Mouse (Mus musculus) adrenal gland, postnatal 4 days (tissue): ENCODE data around the gene Gm20388. TPM values are rescaled to one million over a fixed set of nuclear protein-coding genes. Genes with fewer than 3 reads are reported as not detected.
"Not testable (repeated sequence)": the region's sequence is repeated elsewhere in the genome, so short reads cannot be mapped to it uniquely, and the experiment has no call there.

Source experiments
- DNase-seq, 2 experiments: peaks; one replicate each; pipeline ENCODE4 v3.0.0; 2021 to 2022; ENCODE audit warnings: low spot score in 2 of 2, mixed read lengths in 2 of 2
- total RNA-seq, 2 experiments: library from RNA; stranded (reverse); gene quantifications; 2 replicates each; pipeline ENCODE4 v1.2.3; 2021

Gene Gm20388
- total RNA-seq, 2 experiments from 2014 or later = 8.8 TPM; not detected in 1

DNA sequence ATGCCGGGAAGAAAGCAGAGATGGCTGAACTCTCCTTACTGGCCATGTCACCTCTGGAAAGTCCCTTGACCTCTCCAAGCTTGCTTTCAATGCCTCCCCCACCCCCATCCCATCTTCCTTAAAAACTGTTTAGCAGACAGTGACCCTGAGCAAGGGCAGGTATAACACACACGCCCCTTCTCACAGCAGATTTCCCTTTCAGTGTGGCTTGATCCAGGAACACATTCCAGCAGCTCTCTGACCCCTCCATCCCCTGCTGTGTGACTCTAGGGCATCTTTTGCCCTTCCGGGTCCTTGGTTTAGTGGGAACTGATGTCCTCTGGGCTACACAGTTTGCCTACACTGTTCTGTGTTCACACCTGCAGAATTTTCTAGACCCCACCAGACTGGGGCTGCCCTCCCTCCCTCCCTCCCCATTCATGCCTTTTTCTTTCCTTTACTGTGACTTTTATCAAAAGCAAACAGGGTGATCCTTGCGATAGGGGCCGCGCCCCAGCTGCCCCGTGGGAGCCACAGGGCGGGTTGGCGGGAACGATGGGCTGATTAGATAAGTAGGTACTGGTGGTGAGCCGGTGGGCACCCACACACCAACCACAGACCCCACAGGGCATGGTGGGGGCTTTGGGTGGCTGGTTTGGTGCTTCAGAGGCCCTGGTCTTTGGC is 2408.5 kb downstream of the Gm20388 start:
- no peak for DNase-seq

DNA sequence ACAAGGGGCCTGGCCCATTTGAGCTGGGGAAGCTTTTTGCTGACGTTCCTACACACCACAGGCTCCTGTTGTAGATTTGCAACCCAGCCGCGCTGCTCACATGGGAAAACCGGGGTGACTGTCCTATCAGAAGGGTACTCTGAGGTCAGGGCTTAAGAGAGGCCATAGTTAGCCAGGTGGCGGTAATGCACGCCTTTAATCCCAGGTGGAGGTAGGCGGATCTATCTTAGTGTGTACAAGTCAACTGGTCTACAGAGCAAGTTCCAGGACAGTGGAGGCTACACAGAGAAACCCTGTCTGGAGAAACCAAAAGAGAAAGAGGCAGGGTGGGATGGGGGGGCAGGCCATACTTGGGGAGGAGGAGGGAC is 2409.1 kb downstream of the Gm20388 start:
- no peak for DNase-seq

DNA sequence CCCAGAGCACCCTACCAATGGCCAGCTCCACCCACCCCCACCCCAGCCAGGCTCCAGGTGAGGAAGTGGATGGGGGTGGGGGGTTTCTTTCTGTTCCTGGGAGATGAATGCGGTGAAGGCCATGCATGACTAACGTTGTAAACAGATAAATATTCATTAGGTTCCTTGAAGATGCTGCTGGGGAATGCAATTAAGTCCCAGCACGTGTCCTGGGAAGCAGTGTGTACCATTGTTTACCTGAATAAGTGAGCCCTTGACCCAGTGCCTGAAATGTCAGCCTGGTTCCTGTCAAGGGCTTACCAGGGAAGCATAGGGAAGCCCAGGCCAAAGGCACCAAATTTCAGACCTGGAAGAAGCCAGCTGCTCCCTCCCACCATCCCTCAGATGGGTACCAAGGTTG is 2409.9 kb downstream of the Gm20388 start:
- no peak for DNase-seq

DNA sequence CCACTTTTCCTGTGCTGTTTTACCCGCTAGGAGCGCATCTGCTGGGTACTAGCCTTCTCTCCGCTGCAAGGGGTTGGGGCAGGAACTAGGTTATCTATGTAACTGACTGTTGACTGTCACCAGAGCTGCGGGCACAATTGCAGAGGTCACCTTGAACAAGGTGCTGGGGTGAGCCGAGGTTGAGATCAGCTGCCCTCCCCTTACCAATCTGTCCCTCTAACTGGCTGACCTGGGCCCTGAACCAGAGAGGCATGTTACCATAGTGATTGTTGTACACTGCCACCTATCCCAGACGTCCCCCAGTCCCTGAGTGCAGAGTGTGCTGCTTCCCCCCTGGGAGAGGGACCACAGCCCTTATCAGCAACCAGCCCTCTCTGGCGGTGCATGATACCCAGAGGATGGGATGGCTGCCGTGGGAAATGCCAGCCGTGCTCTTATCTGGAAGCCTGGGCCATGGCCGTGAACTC is 2410.8 kb downstream of the Gm20388 start:
- no peak for DNase-seq

DNA sequence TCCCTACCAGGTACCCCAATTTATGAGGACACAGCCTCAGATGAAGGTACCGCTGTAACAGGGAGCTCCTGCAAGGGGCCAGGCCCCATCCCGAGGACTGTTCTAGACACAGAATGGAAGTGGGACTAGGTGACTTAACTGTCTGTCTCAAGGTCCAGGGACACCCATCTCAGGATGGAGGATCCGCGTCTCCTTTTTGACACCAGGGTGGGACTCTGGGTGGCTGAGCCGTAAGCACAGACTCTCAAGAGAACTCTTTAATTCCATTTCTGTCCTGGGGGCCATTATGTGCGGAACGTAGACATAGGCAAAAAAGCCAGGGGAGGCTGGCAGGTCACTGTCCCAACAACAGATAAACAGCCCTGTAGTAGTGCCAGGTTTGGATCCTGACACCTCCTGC is 2411.5 kb downstream of the Gm20388 start:
- no peak for DNase-seq

DNA sequence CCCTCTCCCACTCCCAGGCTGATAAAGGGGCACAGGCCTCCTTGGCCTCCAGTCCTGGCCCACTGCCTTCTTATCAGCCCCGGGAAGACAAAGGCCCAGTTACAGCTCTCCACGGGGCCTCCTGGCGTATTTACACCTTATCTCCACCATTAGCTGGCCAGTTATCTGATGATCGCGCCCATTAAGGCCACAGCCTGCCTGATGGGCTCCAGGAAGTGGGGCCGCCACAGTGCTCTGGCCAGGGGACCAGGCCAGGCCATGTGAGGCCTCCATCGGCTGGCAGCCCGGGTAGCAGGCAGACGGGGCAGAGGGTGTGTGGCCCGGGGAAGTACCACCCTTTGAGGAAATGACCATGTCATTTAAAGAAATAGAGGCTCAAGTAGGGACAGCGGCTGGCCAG is 2412.2 kb downstream of the Gm20388 start:
- no peak for DNase-seq

DNA sequence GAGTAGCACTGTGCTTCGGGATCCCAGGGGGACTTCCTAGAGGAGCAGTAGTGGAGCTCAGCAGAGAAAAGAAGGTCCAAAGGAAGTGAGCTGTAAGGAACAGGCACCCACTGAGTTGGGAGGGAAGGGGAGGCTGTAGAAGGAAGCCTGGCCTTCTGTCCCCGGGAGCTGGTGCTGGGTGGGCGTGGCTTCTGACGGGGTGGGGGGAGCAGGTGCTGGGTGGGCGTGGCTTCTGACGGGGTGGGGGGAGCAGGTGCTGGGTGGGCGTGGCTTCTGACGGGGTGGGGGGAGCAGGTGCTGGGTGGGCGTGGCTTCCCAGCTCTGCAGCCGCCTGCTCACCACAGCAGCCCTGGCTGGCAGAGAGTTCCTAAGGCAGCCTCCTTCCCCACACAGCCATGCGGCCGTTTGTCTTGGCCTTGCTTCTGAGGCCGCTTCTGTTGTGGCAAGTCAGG is 2413.3 kb downstream of the Gm20388 start:
- not testable (repeated sequence) for DNase-seq

DNA sequence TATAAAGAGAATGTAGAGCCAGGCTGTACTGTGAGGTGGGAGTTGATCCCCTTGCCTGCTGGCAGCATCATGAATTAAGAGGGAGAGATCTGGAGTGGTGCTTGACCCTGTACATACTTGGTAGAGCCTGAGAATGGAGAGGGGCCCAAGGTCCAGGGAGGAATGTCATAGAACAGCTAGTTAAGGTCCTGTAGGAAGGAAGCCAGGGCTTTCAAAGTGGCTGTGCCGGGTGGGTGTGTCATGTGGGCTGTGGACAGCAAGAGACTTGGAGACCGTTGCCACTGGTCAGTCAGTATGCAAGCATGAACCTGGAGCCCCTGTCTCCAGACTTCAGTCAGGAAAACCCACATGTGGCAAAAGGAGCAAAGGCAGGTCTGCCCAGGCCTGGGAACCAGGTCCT is 2414.6 kb downstream of the Gm20388 start:
- no peak for DNase-seq

DNA sequence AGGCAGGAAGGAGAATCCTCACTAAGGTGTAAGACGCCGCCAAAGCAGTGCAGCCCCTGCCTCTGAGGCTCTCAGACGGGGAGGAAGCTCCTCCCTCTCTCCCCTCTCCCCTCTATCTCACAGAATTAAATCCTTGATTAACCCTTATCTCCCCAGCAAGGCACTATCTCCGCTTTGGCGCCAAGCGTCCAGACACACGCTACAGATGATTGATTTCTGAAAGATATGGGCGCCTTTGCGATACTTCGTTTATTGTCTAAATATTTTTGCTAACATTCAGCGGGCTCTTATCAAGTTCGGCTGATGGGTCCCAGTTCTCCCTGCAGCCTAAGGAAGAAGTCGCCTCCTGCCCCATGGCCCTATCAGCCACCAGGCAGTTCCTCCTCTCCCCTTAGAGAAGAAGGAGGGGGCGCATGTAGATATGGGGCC is 2415.5 kb downstream of the Gm20388 start:
- DNase-seq = no peak

DNA sequence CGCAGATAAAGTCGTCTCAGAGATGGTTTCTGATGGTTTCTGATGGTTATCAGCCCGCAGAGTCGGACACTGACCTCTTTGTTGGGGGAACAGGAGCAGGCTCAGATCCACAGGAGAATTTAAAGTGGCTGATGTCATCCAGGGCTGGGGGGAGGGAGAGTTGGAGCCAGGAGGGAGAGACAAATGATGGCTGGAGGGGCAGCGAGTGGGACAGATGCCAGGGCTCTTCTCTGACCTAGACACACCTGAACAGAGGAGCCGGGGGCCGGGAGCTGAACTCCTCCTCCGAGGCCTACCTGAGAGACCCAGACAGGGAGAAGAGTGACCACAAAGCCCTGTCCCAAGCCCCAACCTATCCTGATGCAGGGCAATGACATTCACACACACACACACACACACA is 2418.4 kb downstream of the Gm20388 start:
- DNase-seq = no peak

DNA sequence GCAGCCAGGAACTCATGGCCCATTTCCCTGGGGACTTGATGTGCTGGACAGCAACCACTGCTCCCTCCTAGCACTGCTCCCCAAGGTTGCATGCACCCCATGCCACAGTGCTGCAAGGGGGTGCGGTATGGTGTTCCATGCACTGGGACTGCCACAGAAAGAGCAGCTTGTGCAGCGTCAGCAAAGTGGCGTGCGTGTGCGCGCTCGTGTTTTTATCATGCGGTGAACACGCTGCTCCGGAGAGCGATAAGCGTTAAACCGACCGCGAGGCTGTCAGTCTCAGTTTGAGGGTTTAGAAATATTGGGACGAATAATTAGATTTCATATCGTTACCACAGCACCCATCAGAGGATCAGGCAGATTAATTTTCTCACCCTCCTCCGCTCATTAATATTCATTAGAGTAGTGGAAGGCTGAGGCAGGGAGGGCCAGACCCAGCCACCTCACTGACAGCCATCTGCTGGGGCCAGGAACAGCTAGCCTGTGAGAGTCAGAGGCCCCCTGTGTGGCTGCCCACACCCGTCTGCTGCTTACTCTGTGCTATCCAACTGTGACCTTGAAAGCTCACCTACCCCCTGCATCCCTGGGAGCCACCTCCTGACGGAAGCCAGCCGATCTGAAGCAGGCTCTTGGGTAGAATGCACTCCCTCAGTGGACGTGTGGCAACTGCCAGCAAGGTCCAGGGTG is 2419.1 kb downstream of the Gm20388 start:
- no peak for DNase-seq

DNA sequence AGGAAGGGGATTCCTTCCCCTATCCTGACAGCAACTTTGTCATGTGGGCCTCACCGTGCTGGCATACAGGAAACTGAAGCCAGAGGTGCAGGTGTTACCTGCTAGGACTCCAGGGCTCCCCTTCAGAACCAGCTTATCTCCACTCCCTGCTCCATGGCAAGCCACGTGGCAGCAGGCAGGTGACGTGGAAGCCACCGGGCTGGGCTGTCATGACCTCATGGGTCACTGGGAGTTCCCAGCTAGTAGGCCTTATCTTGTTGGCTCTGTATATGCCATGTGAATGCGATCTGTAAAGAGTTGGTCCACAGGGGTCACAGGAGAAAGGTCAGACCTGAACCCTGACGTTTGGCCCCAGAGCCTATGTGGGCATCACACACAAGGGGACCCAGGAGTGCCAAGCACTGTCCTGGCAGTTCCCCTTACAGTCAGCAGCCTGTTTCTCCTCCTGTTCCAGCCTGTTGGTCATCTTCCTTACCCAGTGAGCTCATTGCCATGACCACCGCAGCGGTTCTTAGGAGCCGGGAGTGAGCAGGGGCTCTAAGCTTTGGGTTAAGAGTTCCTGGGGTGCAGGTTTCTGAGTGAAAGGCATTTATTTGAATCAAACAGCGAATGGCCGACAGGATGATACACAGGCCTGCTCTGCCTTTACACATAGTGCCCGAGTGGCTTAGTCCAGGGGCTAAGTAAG is 2419.9 kb downstream of the Gm20388 start:
- no peak for DNase-seq

DNA sequence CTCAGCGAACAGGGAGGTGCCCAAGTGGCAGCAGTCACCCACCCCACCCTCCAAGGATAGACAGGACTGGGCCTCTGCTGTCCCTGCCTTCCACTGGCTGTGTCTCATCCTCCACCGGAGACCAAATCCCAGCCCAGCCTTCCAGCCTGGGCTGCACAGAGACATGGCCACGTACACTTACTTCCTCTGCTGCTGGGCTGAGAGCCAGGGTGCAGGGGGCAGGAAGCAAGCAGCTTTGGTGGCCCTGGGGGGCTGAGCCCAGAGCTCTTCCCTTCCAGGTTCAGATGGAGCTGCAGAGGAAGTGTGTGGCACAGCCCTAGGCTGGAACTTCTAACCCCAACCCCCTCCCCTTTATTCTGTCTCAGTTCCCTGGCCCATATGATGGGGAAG is 2420.5 kb downstream of the Gm20388 start:
- DNase-seq = no peak

DNA sequence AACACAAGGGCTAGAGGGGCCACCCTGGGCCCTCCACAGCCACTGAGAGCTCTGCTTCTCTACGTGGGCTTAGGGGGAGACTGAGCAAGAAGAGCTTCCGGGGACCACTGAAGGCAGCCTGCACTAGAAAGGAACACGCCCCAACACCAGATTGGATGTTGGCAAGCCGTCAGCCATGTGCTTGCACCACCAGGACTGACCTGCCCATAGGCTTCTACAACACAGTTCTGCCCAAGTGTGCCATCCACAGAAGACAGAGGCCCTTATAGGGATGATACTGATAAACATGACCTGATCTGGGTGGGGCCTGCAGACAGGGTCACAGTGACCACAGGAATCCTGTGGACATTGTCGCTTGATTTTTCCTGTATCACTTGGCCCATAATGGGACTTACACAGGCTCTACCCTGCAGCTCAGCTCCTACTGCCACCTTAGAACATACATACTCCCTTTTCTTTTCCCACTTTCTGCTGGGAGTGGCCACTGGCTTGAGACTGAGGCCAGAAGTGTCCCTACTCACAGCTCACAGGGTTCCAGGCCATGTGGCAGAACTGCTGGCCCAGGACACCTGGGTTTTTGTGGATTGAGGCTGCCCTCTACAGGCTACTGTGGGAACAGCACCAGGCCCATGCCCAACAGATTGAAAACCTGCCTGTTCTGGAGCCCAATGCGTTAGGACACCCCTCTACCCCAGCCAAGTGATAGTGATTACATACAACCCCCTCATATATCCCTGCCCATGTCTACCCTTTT is 2422.3 kb downstream of the Gm20388 start:
- peak; percentile 69 to 77 for DNase-seq

DNA sequence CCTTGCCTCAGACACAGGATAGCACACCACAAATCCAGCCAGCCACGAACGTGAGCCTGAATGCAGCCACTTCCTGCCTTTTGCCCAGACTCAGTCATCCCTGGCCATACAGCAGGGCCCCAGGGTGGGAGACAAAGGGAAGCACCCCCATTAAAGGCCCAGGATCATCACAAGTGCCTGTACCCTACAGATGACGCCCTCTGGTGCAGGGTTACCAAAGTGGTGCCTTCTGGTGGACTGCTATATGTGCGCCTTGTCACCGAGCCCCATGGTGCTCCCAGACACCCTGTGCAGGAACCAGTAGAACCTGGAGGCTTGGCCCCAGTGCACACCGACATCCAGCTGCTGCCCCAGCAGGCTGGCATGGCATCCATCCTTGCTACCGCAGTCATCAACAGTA is 2422.9 kb downstream of the Gm20388 start:
- DNase-seq = no peak

DNA sequence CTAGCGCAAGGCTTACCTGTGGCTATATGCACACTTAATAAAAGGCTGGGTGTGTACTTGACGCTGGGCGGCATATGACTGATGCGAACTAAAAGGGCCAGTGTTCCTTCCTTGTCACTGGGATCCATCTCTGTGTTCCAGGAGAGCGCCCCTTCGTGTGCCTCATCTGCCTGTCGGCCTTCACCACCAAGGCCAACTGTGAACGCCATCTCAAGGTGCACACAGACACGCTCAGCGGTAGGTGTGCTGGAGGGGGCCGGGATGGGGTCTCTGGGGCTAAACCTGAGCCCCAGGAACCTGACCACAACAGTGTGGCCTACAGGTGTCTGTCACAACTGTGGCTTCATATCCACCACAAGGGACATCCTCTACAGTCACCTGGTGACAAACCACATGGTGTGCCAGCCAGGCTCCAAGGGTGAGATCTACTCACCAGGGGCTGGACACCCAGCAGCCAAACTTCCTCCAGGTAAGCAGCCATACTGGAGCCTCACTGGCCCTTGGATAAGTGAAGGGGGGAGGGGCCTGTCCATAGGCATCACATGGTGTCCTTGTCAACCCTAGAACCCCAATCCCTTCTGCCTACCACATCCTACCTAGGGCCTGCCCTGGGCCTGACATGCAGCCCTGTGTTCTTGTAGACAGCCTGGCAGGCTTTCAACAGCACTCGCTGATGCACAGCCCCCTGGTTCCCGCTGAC is 2424.3 kb downstream of the Gm20388 start:
- DNase-seq = no peak

DNA sequence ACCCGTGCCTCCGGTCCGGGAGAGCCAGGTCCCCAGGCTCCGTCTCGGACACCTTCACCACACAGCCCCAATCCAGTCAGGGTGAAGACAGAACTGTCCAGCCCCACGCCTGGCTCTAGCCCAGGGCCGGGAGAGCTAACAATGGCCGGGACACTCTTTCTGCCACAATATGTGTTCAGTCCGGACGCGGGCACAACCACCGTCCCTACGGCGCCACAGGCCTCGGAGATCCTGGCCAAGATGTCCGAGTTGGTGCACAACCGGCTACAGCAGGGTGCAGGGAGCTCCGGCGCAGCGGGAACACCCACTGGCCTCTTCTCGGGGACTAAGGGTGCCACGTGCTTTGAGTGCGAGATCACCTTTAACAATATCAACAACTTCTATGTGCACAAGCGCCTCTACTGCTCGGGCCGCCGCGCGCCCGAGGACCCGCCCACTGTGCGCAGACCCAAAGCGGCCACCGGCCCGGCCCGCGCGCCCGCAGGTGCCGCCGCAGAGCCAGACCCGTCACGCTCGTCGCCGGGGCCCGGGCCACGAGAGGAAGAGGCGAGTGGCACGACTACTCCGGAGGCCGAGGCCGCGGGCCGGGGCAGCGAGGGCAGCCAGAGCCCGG is 2425.1 kb downstream of the Gm20388 start:
- no peak for DNase-seq

DNA sequence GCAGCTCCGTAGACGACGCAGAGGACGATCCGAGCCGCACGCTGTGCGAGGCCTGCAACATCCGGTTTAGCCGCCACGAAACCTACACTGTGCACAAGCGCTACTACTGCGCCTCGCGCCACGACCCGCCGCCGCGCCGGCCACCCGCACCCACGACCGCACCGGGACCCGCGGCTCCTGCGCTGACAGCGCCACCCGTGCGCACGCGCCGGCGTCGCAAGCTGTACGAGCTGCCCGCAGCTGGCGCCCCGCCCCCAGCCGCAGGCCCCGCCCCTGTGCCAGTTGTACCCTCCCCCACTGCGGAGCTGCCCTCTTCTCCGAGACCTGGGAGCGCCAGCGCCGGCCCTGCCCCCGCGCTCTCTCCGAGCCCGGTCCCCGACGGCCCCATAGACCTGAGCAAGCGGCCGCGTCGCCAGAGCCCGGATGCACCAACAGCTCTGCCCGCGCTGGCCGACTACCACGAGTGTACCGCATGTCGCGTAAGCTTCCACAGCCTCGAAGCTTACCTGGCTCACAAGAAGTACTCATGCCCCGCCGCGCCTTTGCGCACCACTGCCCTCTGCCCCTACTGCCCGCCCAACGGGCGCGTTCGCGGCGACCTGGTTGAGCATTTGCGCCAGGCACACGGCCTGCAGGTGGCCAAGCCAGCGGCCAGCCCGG is 2425.7 kb downstream of the Gm20388 start:
- DNase-seq = no peak

DNA sequence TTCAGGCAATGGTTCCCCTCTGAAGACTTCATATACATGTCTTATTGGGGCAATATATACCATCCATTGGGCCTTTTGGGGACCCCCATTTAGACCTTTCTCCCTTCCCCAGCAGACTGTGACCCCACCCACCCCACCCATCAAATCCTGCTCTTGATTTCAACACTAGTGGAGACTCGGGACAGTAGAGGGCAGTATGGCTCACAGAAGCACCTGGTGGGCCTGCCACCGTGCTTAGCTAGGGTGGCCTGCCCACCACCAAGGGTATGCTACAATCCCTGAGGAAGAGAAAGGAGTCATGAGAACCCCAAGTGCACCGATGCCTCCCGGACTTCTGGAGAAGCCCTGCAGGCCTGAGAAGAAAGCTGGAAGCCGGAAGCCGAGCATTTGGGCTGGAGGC is 2428.2 kb downstream of the Gm20388 start:
- no peak for DNase-seq

DNA sequence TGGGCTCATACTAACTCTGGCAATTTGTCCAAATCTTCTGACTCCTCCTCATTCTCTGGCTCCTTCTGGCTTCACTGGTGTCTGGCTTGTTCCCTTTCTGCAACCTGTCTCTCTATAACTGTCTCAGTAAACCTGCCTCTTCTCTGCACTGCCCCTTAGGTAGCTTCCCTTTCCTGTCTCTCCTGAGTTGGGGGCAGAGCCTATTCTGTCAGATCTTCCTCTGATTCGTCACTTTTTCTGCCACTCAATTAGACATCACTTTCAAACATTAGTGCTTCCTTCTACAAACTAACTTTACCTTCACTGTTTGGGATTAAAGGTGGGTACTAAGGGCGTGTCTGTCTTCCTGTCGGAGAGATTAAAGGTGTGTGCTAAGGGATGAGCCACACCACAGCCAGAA is 2430.1 kb downstream of the Gm20388 start:
- DNase-seq = no peak
